Mouse (Mus musculus) hindbrain, embryonic 14.5 days (tissue): ENCODE results near the gene Sptb. TPM values are rescaled to one million over a fixed set of nuclear protein-coding genes. Genes with fewer than 3 reads are reported as not detected.

Source experiments
- ATAC-seq: fragments of 200-750 bp; cut with Nextera tagmentation; 2 replicates; pipeline ENCODE4 v1.8.0; 2017; ENCODE audit warnings: moderate number of reproducible peaks, mild to moderate bottlenecking, moderate TSS enrichment, moderate library complexity; ENCODE audit not compliant: low FRiP score
- DNase-seq: peaks from one replicate; pipeline ENCODE4 v3.0.0-alpha.2; 2015; ENCODE audit warnings: low spot score
- H3K27ac ChIP-seq: fragments of 300-500 bp; sonication (generic); 2 replicates; pipeline ENCODE4 v1.5.1; 2014; ENCODE audit warnings: mild to moderate bottlenecking, moderate library complexity
- H3K27me3 ChIP-seq: fragments of 300-500 bp; sonication (generic); 2 replicates; pipeline ENCODE4 v1.6.1; 2014; ENCODE audit warnings: mild to moderate bottlenecking, low read length, mixed read lengths; ENCODE audit not compliant: control insufficient read depth, insufficient read depth
- H3K36me3 ChIP-seq: fragments of 300-500 bp; sonication (generic); replicated peaks from 2 replicates; pipeline ENCODE4 v1.6.1; 2014; ENCODE audit not compliant: control insufficient read depth, insufficient read depth
- H3K4me1 ChIP-seq: fragments of 300-500 bp; sonication (generic); replicated peaks from 2 replicates; pipeline ENCODE4 v1.6.1; 2014; ENCODE audit warnings: antibody characterized with exemption, low read length, mixed read lengths; ENCODE audit not compliant: control insufficient read depth, insufficient read depth
- H3K4me2 ChIP-seq: fragments of 300-500 bp; sonication (generic); replicated peaks from 2 replicates; pipeline ENCODE4 v1.6.1; 2014; ENCODE audit warnings: mild to moderate bottlenecking, moderate library complexity
- H3K4me3 ChIP-seq: fragments of 300-500 bp; sonication (generic); replicated peaks from 2 replicates; pipeline ENCODE4 v1.5.1; 2014; ENCODE audit warnings: mild to moderate bottlenecking, low read length
- H3K9ac ChIP-seq: fragments of 300-500 bp; sonication (generic); 2 replicates; pipeline ENCODE4 v1.6.1; 2014
- H3K9me3 ChIP-seq: fragments of 300-500 bp; sonication (generic); 2 replicates; pipeline ENCODE4 v1.6.1; 2016; ENCODE audit warnings: low read length; ENCODE audit not compliant: control insufficient read depth
- WGBS: fragments of 180-500 bp; shearing (Covaris S2); extraction: QIAGEN DNeasy Blood & Tissue Kit; methylation state at CpG from one replicate; pipeline ENCODE4 v1.1.7; 2014; 5-methylcytosine and 5-hydroxymethylcytosine counted together
- polyA plus RNA-seq: library from polyadenylated mRNA; unstranded; fragments of >200 nt; fragmentation: Nextera tagmentation; extraction: Ambion mirVana; gene quantifications from 2 replicates; pipeline ENCODE4 v1.2.1, GENCODE M21; 2014

The Sptb gene
- polyA plus RNA-seq, 1 experiment from 2014 or later, result 11.3 TPM

DNA sequence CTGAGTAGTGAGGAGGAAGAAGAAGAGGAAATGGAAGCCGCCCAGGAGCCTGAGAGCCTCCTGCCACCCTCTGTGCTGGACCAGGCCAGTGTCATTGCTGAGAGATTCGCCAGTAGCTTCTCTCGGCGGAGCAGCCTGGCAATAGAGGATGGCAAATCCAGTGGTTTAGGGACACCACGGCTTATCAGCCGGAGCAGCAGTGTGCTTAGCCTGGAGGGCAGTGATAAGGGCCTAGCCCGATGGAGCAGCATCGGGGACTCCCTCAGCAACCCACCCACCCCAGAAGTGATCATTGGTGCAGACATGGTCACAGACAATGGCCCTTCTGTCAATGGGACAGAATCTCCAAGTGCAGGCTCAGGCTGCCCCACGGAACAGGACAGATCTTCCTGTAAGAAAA, 134.3 kb downstream of the Sptb start:
- no peaks in the 10 kb centered on the region for H3K27me3 ChIP-seq
- ATAC-seq, result no peak
- 89% methylated on average over 9 of the region's 9 CpGs for WGBS
- H3K9ac ChIP-seq, result no peak overlapping the region
- DNase-seq, result no peak
- no peaks in the 10 kb centered on the region for H3K9me3 ChIP-seq
- no peak overlapping the region for H3K4me2 ChIP-seq
- H3K27ac ChIP-seq, result no peak overlapping the region
- H3K4me1 ChIP-seq, result no peaks in the 10 kb centered on the region
- H3K36me3 ChIP-seq, result no peaks in the 10 kb centered on the region
- no peak overlapping the region for H3K4me3 ChIP-seq

- H3K9me3 ChIP-seq, result no peaks in the 10 kb centered on the region
- 96% methylated on average over 6 of the region's 6 CpGs for WGBS
- no peaks in the 10 kb centered on the region for H3K36me3 ChIP-seq
- no peak overlapping the region for H3K4me2 ChIP-seq
- H3K27me3 ChIP-seq, result no peaks in the 10 kb centered on the region
- ATAC-seq (no peak), DNase-seq (no peak)
- H3K27ac ChIP-seq, result no peak overlapping the region
- no peaks in the 10 kb centered on the region for H3K4me1 ChIP-seq
- no peak overlapping the region for H3K9ac ChIP-seq
- H3K4me3 ChIP-seq, result no peak overlapping the region
Measured at GRCm38 (mm10) chr12:76574815-76575214, 135.5 kb downstream of the Sptb start.

DNA sequence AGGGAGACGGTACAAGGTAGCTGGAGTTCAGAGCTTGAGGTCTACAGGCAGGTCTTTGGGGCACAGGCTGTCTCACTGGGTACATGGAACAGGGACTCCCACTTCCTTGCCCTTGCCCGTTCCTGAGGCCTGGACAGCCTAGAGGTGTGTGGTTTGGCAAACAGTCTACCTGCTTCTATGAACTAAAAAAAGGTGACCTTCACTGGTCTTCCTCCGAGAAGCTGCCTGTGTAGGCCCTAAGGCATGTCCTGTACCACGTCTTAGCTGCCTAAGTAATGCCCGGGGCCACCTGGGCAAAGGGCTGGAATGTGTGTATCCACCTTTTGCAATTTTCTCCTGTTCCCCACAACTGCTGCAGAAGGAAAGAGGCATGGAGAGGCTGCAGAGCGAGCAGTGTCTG, 137.0 kb downstream of the Sptb start:
- DNase-seq (no peak), ATAC-seq (no peak)
- Histone ChIP-seq H3K9me3 (no peaks in the 10 kb centered on the region), H3K4me2 (no peak overlapping the region), H3K9ac (no peak overlapping the region), H3K4me1 (no peaks in the 10 kb centered on the region), H3K4me3 (no peak overlapping the region), H3K27me3 (no peaks in the 10 kb centered on the region), H3K27ac (no peak overlapping the region), H3K36me3 (no peaks in the 10 kb centered on the region)
- 93% methylated on average over 6 of the region's 6 CpGs for WGBS

DNA sequence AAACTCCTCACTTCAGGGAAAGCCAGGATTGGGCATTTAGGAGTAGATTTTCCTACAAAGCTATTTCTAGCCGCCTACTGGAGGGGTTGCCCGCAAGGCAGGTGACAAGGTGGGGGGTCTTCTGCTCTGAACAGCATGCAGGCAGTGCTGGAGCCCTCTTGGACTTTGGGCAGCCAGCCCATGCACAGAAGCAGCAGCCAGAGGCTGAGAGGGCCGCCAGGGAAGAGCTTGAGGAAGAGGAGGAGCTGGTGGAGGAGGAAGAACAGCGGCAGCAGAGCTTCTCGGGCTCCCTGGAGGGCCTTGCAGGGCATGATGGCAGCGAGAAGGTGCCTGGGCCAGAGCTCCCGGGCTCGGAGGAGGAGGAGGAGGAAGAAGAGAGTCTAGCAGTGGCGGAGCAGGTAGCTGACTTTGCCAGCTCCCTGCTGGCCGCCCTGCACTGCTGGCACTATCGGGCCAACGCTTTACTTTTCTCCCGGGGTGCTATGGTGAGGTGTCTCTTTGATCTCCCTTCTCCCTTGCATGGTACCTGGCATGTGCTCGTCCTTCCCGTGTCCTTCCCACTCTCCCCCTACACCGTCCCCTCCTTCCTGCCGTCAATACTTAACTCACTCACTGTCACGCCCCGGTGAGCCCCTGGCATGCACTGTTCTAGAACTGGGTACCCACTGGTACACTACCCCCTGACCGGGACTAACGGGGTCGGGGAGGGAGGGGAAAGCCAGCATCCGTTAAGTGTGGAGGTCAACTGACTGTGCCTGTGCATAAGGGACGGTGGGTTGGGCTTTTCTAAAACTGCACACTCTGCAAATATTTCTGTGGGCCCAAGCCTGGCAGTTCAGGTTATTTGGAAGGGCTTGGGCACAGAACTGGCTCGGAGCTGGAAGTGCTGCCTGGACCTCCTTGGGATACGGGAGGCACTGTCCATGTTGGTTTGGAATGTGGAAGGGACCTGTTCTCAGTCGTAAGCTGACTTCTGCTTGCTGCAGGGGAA, 137.8 kb downstream of the Sptb start:
- Histone ChIP-seq H3K27me3 (no peaks in the 10 kb centered on the region), H3K9ac (no peak overlapping the region), H3K36me3 (no peaks in the 10 kb centered on the region), H3K27ac (no peak overlapping the region), H3K9me3 (no peaks in the 10 kb centered on the region), H3K4me1 (no peaks in the 10 kb centered on the region), H3K4me3 (no peak overlapping the region), H3K4me2 (no peak overlapping the region)
- no peak for DNase-seq
- ATAC-seq, result no peak
- 66% methylated on average over 26 of the region's 27 CpGs for WGBS

GRCm38 (mm10) chr12:76571266-76571665, 139.1 kb downstream of the Sptb start:
- 78% methylated on average over 10 of the region's 10 CpGs for WGBS
- ATAC-seq (no peak), DNase-seq (no peak)
- no peaks in the 10 kb centered on the region for H3K4me1 ChIP-seq
- H3K27ac ChIP-seq, result no peak overlapping the region
- no peaks in the 10 kb centered on the region for H3K9me3 ChIP-seq
- no peak overlapping the region for H3K4me2 ChIP-seq
- no peak overlapping the region for H3K4me3 ChIP-seq
- H3K9ac ChIP-seq, result no peak overlapping the region
- no peaks in the 10 kb centered on the region for H3K27me3 ChIP-seq
- no peaks in the 10 kb centered on the region for H3K36me3 ChIP-seq

DNA sequence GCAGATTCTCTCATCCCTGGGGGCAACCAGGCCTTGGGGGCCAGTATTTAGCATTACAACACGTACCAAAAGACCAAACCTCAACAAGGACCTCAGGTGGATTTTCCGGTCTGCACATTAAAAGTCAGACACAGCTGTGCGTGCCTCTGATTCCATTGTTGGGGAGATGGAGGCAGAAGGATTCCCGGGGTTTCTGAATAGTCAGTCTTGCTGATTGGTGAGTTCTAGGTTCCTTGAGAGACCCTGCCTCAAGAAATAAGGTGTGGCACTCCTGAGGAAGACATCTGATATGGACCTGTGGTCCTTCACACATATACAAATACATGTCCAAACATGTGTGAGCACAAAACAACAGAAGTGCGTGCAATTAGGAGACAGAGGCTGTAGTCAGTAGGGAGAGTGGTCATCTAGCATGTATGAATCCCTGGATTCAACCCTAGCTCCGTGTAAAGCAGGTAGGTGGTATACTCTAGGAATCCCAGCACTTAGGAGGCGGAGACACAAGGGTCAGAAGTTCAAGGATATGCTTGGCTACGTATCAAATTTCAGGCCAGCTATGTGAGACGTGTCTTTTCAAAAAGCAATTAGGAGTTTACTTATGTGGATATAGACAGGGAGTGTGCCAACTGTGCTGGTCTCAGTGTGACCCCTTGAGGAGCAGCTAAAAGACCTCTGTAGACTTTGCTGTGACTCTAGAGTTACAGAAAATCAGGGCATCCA, 140.0 kb downstream of the Sptb start:
- Histone ChIP-seq H3K4me1 (no peaks in the 10 kb centered on the region), H3K27ac (no peak overlapping the region), H3K9ac (no peak overlapping the region), H3K9me3 (no peaks in the 10 kb centered on the region), H3K27me3 (no peaks in the 10 kb centered on the region), H3K36me3 (no peaks in the 10 kb centered on the region), H3K4me3 (no peak overlapping the region), H3K4me2 (no peak overlapping the region)
- 80% methylated on average over 9 of the region's 9 CpGs for WGBS
- no peak for DNase-seq
- no peak for ATAC-seq

DNA sequence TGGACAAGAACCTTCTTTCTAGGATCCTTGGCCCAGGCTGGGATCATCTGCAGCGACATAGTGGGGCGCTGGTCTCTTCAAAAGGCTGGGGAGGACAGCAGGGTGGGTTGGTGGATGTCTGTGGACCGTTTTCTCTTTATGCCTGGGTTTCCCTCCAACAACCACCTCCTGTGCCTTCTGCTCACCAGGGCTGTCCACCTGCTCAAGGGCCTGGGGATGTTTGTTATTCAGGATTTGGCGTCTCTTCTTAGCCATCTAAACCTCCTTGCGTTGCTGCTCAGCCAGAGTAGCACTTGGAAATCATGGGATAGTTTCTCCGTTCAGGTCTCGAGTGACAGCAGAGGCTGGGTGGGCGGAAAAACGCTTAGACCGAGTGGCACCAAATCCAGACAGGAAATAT, 144.1 kb downstream of the Sptb start:
- no peaks in the 10 kb centered on the region for H3K4me1 ChIP-seq
- H3K4me2 ChIP-seq, result no peak overlapping the region
- no peaks in the 10 kb centered on the region for H3K27me3 ChIP-seq
- H3K36me3 ChIP-seq, result no peaks in the 10 kb centered on the region
- no peaks in the 10 kb centered on the region for H3K9me3 ChIP-seq
- DNase-seq (no peak), ATAC-seq (no peak)
- H3K27ac ChIP-seq, result no peak overlapping the region
- 93% methylated on average over 10 of the region's 10 CpGs for WGBS
- no peak overlapping the region for H3K4me3 ChIP-seq
- no peak overlapping the region for H3K9ac ChIP-seq

GRCm38 (mm10) chr12:76562196-76562595, 148.2 kb downstream of the Sptb start:
- Histone ChIP-seq H3K4me1 (no peaks in the 10 kb centered on the region; the same call in 1 of the 2 replicates), H3K36me3 (no peaks in the 10 kb centered on the region), H3K27me3 (no peaks in the 10 kb centered on the region), H3K4me3 (no peak overlapping the region), H3K27ac (no peak overlapping the region), H3K4me2 (no peak overlapping the region), H3K9ac (no peak overlapping the region), H3K9me3 (no peaks in the 10 kb centered on the region)
- WGBS, result 85% methylated on average over 4 of the region's 4 CpGs
- ATAC-seq, result no peak
- DNase-seq, result no peak

DNA sequence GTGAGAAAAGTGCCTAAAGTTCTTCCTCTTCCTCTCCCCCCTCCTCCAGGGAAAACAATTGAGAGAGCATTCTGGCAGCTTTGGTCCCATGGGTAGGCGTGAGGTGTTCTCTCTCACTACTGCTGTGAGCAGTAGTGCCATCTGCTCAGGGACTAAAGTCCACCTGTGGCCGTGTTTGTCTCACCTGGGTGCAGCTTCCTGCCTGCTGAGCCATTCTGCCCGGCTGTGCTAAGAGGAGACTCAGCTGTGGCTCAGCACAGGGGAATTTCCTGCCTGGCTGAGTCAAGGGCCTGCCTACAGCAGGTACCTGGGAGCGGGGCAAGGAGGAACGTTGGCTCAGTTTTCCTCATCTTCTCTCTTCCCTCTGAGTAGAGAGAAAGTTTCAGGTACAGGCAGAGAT, 152.1 kb downstream of the Sptb start:
- Histone ChIP-seq H3K9ac (no peak overlapping the region), H3K4me2 (no peak overlapping the region), H3K4me3 (no peak overlapping the region), H3K27ac (no peak overlapping the region), H3K36me3 (no peaks in the 10 kb centered on the region), H3K9me3 (no peaks in the 10 kb centered on the region), H3K27me3 (no peaks in the 10 kb centered on the region), H3K4me1 (peaks cover 5% of the 10 kb centered on the region; the same call in 1 of the 2 replicates)
- no peak for ATAC-seq
- WGBS, result 77% methylated on average over 5 of the region's 5 CpGs
- no peak for DNase-seq
